7 mouse cellular contexts compared by ENCODE assay signal in genomic region chr2:155050108-155050503, GRCm38 (mm10). TPM values are rescaled to one million over a fixed set of nuclear protein-coding genes. Genes with fewer than 3 reads are reported as not detected.
DNase-seq lines count a peak whose midpoint lies in the region; ATAC-seq and TF ChIP-seq lines count a peak whose summit lies in the region.

No protein-coding gene starts in this region.

- H3K27me3 ChIP-seq in ES-Bruce4 (ENCODE audit: control insufficient read depth, insufficient read depth, low read length, poor library complexity, severe bottlenecking), result no peaks in the 10 kb centered on the region
- no peaks in the 10 kb centered on the region for H3K27me3 ChIP-seq in limb, embryonic 14.5 days (ENCODE audit: control insufficient read depth, insufficient read depth, low read length)
- no peaks in the 10 kb centered on the region for H3K27me3 ChIP-seq in neural tube, embryonic 12.5 days (replicated peaks)

- DNase-seq in heart, adult 8-10 months (ENCODE audit: low spot score), result peak; percentile 50
- DNase-seq in limb, embryonic 14.5 days (ENCODE audit: low spot score), result no peak
- no peak for DNase-seq in adrenal gland, postnatal 36 days
- DNase-seq in urinary bladder, postnatal 10 days (ENCODE audit: low spot score), result no peak

- H3K9me3 ChIP-seq in ES-Bruce4 (replicated peaks; ENCODE audit: control insufficient read depth, insufficient read depth, low read length, poor library complexity, severe bottlenecking), result no peaks in the 10 kb centered on the region
- no peaks in the 10 kb centered on the region for H3K9me3 ChIP-seq in limb, embryonic 14.5 days (ENCODE audit: control insufficient read depth, low read length)
- H3K9me3 ChIP-seq in neural tube, embryonic 12.5 days, result no peaks in the 10 kb centered on the region

- H3K4me2 ChIP-seq in limb, embryonic 14.5 days (replicated peaks; ENCODE audit: low read depth, low read length, severe bottlenecking), result peak overlapping the region; percentile 67
- H3K4me2 ChIP-seq in neural tube, embryonic 12.5 days (replicated peaks), result peak overlapping the region; percentile 67

- H3K4me3 ChIP-seq in ES-Bruce4 (ENCODE audit: low read depth, low read length), result peak overlapping the region; percentile 78
- H3K4me3 ChIP-seq in limb, embryonic 14.5 days (replicated peaks; ENCODE audit: low read length), result peak overlapping the region; percentile 45
- peak overlapping the region; percentile 44 for H3K4me3 ChIP-seq in neural tube, embryonic 12.5 days

- no peak for TF ChIP-seq CTCF in ES-Bruce4 (IDR thresholded peaks at IDR 0.05; ENCODE audit: low read depth, low read length)

- H3K4me1 ChIP-seq in ES-Bruce4 (ENCODE audit: control insufficient read depth, insufficient read depth, low read length), result no peaks in the 10 kb centered on the region
- peaks cover 9% of the 10 kb centered on the region; the same call in 1 of the 2 replicates for H3K4me1 ChIP-seq in limb, embryonic 14.5 days (ENCODE audit: control insufficient read depth, insufficient read depth, low read length)
- H3K4me1 ChIP-seq in neural tube, embryonic 12.5 days, result peaks cover 7% of the 10 kb centered on the region

- peak overlapping the region; percentile 76 for H3K9ac ChIP-seq in ES-Bruce4 (ENCODE audit: low read depth, poor library complexity, severe bottlenecking)
- H3K9ac ChIP-seq in limb, embryonic 14.5 days (ENCODE audit: low read depth, low read length, severe bottlenecking), result peak overlapping the region; percentile 57
- peak overlapping the region; percentile 64 for H3K9ac ChIP-seq in neural tube, embryonic 12.5 days

- H3K36me3 ChIP-seq in ES-Bruce4 (ENCODE audit: control insufficient read depth, insufficient read depth, low read length, poor library complexity, severe bottlenecking), result no peaks in the 10 kb centered on the region
- H3K36me3 ChIP-seq in limb, embryonic 14.5 days (ENCODE audit: control insufficient read depth, insufficient read depth, low read length), result no peaks in the 10 kb centered on the region
- H3K36me3 ChIP-seq in neural tube, embryonic 12.5 days, result no peaks in the 10 kb centered on the region

- ATAC-seq in activated CD4-positive, CD25-positive, alpha-beta regulatory T cell, adult 4 months, result peak; percentile 14
- no peak for ATAC-seq in limb, embryonic 14.5 days (ENCODE audit: low FRiP score, low read depth)
- ATAC-seq in neural tube, embryonic 12.5 days (ENCODE audit: low FRiP score, low read depth), result peak; percentile 45

- 27% methylated on average over 5 of the region's 5 CpGs for WGBS in limb, embryonic 14.5 days
- WGBS in neural tube, embryonic 12.5 days, result 20% methylated on average over 5 of the region's 5 CpGs

- TF ChIP-seq EP300 in ES-Bruce4 (IDR thresholded peaks at IDR 0.05; ENCODE audit: insufficient read depth, low read depth, low read length), result no peak

- peak overlapping the region; percentile 10; the same call in 1 of the 2 replicates for H3K27ac ChIP-seq in ES-Bruce4 (ENCODE audit: insufficient read depth, low read length)
- H3K27ac ChIP-seq in limb, embryonic 14.5 days (replicated peaks; ENCODE audit: low read depth, low read length), result no peak overlapping the region
- H3K27ac ChIP-seq in neural tube, embryonic 12.5 days, result peak overlapping the region; percentile 60

- no peak for TF ChIP-seq POLR2A in ES-Bruce4 (IDR thresholded peaks at IDR 0.05; ENCODE audit: insufficient read depth, low read length)
- no peak for TF ChIP-seq POLR2A in limb, embryonic 14.5 days (IDR thresholded peaks at IDR 0.05; ENCODE audit: borderline replicate concordance, extremely low read depth, insufficient read depth, insufficient read length)

RNA-seq across cellular contexts. Expression of gene Ahcy, which starts 24.2 kb away (rescaled TPM):
- polyA plus RNA-seq in ES-Bruce4 (2011; ENCODE audit: insufficient read depth, insufficient read length, low read depth, missing spikeins), result 100 and 102 TPM in 2 replicates
- polyA plus RNA-seq in activated CD4-positive, CD25-positive, alpha-beta regulatory T cell, adult 4 months (2017; shearing (Covaris generic)), result 10 to 100 TPM; 30.2 to 50.5 TPM
- 10 to 100 TPM; 13.0 to 14.9 (median 14.1) TPM for total RNA-seq in heart, adult 8-10 months (2022)
- 123 and 133 TPM in 2 replicates for polyA plus RNA-seq in limb, embryonic 14.5 days (2012; rRNA removed)
- polyA plus RNA-seq in limb, embryonic 14.5 days (2014; fragmentation: Nextera tagmentation; extraction: Ambion mirVana), result 70.5 and 72.7 TPM in 2 replicates
- polyA plus RNA-seq in neural tube, embryonic 12.5 days (2016; fragmentation: Nextera tagmentation; extraction: Ambion mirVana), result 48.5 and 49.3 TPM in 2 replicates
- total RNA-seq in adrenal gland, postnatal 36 days (2021), result 10 to 100 TPM; 36.5 to 37.1 TPM

RNA-seq across cellular contexts. Expression of gene Gm14226, which starts 32.0 kb away (rescaled TPM):
- polyA plus RNA-seq in ES-Bruce4 (2011; ENCODE audit: insufficient read depth, insufficient read length, low read depth, missing spikeins), result not detected in 2 replicates
- polyA plus RNA-seq in activated CD4-positive, CD25-positive, alpha-beta regulatory T cell, adult 4 months (2017; shearing (Covaris generic)), result under 1 TPM in 1 of 2 experiments, not detected in 1; 0.19 TPM
- total RNA-seq in heart, adult 8-10 months (2022), result under 1 TPM in 3 of 4 experiments, not detected in 1; 0.17 to 0.25 (median 0.22) TPM
- 17.4 and 17.7 TPM in 2 replicates for polyA plus RNA-seq in limb, embryonic 14.5 days (2012; rRNA removed)
- polyA plus RNA-seq in limb, embryonic 14.5 days (2014; fragmentation: Nextera tagmentation; extraction: Ambion mirVana), result 5.7 and 6.3 TPM in 2 replicates
- polyA plus RNA-seq in neural tube, embryonic 12.5 days (2016; fragmentation: Nextera tagmentation; extraction: Ambion mirVana), result 0.50 and 0.52 TPM in 2 replicates
- total RNA-seq in adrenal gland, postnatal 36 days (2021), result 1 to 10 TPM; 7.2 to 9.1 TPM
